Comparison of ENCODE assay signal across 23 mouse cellular contexts in genomic region chr4:54751458-54751857, GRCm38 (mm10).
DNase-seq lines count a peak whose midpoint lies in the region; ATAC-seq and TF ChIP-seq lines count a peak whose summit lies in the region.
"Had no signal": no experiment of that assay in that cellular context is flagged by ENCODE, and none has a peak within 500 bp of the region (broad histone marks: within the 10 kb centered on the region; RNA-seq: fewer than 3 reads in every experiment).

No protein-coding gene starts in this region.

- TF ChIP-seq CTCF in left cerebral cortex, adult 2 months (IDR thresholded peaks at IDR 0.05), result no peak
- no peak for TF ChIP-seq CTCF in gastrocnemius, adult 2 months (IDR thresholded peaks at IDR 0.05)

- ATAC-seq in frontal cortex, adult (ENCODE audit: low TSS enrichment), result peak; percentile 78
- ATAC-seq: activated CD4-positive, CD25-positive, alpha-beta regulatory T cell, adult 4 months; forebrain, embryonic 15.5 days; intestine, postnatal 0 days had no signal

- DNase-seq in frontal cortex, postnatal 25 days (ENCODE audit: low spot score in 2 of 2), result no peak
- peak; percentile 14 to 25 for DNase-seq in left cerebral cortex, adult 18-20 months (ENCODE audit: low spot score in 2 of 2)
- DNase-seq in left cerebral cortex, adult 2 months (ENCODE audit: extremely low spot score in 1 of 2, low spot score in 2 of 2), result no peak
- DNase-seq in brain, adult 2 months (ENCODE audit: low read depth, low spot score), result peak; percentile 57
- DNase-seq in gastrocnemius, adult 2 months, result no peak
- DNase-seq: adrenal gland, adult 8-10 months; adrenal gland, postnatal 36 days; cerebellum, adult 11 months; cerebellum, adult 2 months; cerebellum, adult 9-11 months; cerebellum, postnatal 25 days; gastrocnemius, postnatal 10 days; gastrocnemius, postnatal 36 days; heart, adult 11 months had no signal

- no peak overlapping the region for H3K27ac ChIP-seq in left cerebral cortex, adult 2 months
- no peak overlapping the region for H3K27ac ChIP-seq in gastrocnemius, adult 2 months
- H3K27ac ChIP-seq: embryonic facial prominence, embryonic 12.5 days; embryonic facial prominence, embryonic 15.5 days; forebrain, embryonic 12.5 days; forebrain, embryonic 15.5 days; hindbrain, embryonic 12.5 days; hindbrain, embryonic 15.5 days had no signal

- H3K4me3 ChIP-seq in left cerebral cortex, adult 2 months, result no peak overlapping the region
- H3K4me3 ChIP-seq in gastrocnemius, adult 2 months, result no peak overlapping the region
- H3K4me3 ChIP-seq: embryonic facial prominence, embryonic 12.5 days; embryonic facial prominence, embryonic 15.5 days; forebrain, embryonic 12.5 days; forebrain, embryonic 15.5 days; hindbrain, embryonic 12.5 days; hindbrain, embryonic 15.5 days had no signal

- intact Hi-C loops in left cerebral cortex, adult 2 months (cut with DNase I), result no loop called here
- intact Hi-C loops in gastrocnemius, adult 2 months (cut with DNase I), result no loop called here

Comparison
In these comparisons a context has a peak if more than half of its experiments do, and no peak if none do; other contexts are left out.
1. DNase-seq: peak in left cerebral cortex, adult 18-20 months (2 of 2) and brain, adult 2 months (single experiment); none in frontal cortex, postnatal 25 days (0 of 2), left cerebral cortex, adult 2 months (0 of 2) and gastrocnemius, adult 2 months (single experiment).